Mouse (Mus musculus): ENCODE results near the gene Tspan2. TPM values are rescaled to one million over a fixed set of nuclear protein-coding genes. Genes with fewer than 3 reads are reported as not detected.

Gene Tspan2
- polyA plus RNA-seq, 1 experiment from 2014 or later = 10.6 TPM

- Histone ChIP-seq H3K4me3 (ENCODE audit: low read length) (no peak overlapping the region), H3K9me3 (ENCODE audit: low read length) (no peaks in the 10 kb centered on the region), H3K4me1 (ENCODE audit: insufficient read depth, low read length) (no peaks in the 10 kb centered on the region), H3K27me3 (ENCODE audit: insufficient read depth, low read length) (no peaks in the 10 kb centered on the region), H3K36me3 (ENCODE audit: insufficient read depth, low read length) (no peaks in the 10 kb centered on the region), H3K9ac (replicated peaks; ENCODE audit: low read length) (no peak overlapping the region), H3K27ac (ENCODE audit: low read length) (no peak overlapping the region), H3K4me2 (replicated peaks; ENCODE audit: low read depth, low read length) (no peak overlapping the region)
- WGBS = 76% methylated on average over 9 of the region's 9 CpGs
- no peak for ATAC-seq (ENCODE audit: low FRiP score, low TSS enrichment)
Measured at GRCm38 (mm10) chr3:102708599-102708998, 25.7 kb upstream of the Tspan2 start.

GRCm38 (mm10) chr3:102715066-102715584, 19.2 kb upstream of the Tspan2 start:
- no peaks in the 10 kb centered on the region for H3K36me3 ChIP-seq (ENCODE audit: insufficient read depth, low read length)
- no peaks in the 10 kb centered on the region for H3K4me1 ChIP-seq (ENCODE audit: insufficient read depth, low read length)
- H3K27ac ChIP-seq (ENCODE audit: low read length) = no peak overlapping the region
- H3K9ac ChIP-seq (replicated peaks; ENCODE audit: low read length) = 0 out of 2 replicates have a peak overlapping the region, but pooled peaks have one; percentile 33
- ATAC-seq (ENCODE audit: low FRiP score, low TSS enrichment) = peak; percentile 77; the same call in 1 of the 2 replicates
- no peaks in the 10 kb centered on the region for H3K9me3 ChIP-seq (ENCODE audit: low read length)
- no peaks in the 10 kb centered on the region; the same call in 1 of the 2 replicates for H3K27me3 ChIP-seq (ENCODE audit: insufficient read depth, low read length)
- WGBS = 21% methylated on average over 11 of the region's 11 CpGs
- H3K4me2 ChIP-seq (replicated peaks; ENCODE audit: low read depth, low read length) = peak overlapping the region; percentile 51
- H3K4me3 ChIP-seq (ENCODE audit: low read length) = peak overlapping the region; percentile 31

- WGBS = 78% methylated on average over 8 of the region's 8 CpGs
- Histone ChIP-seq H3K4me3 (ENCODE audit: low read length) (no peak overlapping the region), H3K27ac (ENCODE audit: low read length) (no peak overlapping the region), H3K4me1 (ENCODE audit: insufficient read depth, low read length) (no peaks in the 10 kb centered on the region), H3K9ac (replicated peaks; ENCODE audit: low read length) (no peak overlapping the region), H3K4me2 (replicated peaks; ENCODE audit: low read depth, low read length) (no peak overlapping the region), H3K9me3 (ENCODE audit: low read length) (no peaks in the 10 kb centered on the region), H3K36me3 (ENCODE audit: insufficient read depth, low read length) (no peaks in the 10 kb centered on the region), H3K27me3 (ENCODE audit: insufficient read depth, low read length) (no peaks in the 10 kb centered on the region; the same call in 1 of the 2 replicates)
- no peak for ATAC-seq (ENCODE audit: low FRiP score, low TSS enrichment)
Measured at GRCm38 (mm10) chr3:102715839-102716238, 18.5 kb upstream of the Tspan2 start.

- no peaks in the 10 kb centered on the region for H3K4me1 ChIP-seq (ENCODE audit: insufficient read depth, low read length)
- H3K27me3 ChIP-seq (ENCODE audit: insufficient read depth, low read length) = no peaks in the 10 kb centered on the region; the same call in 1 of the 2 replicates
- H3K9me3 ChIP-seq (ENCODE audit: low read length) = no peaks in the 10 kb centered on the region
- 75% methylated on average over 3 of the region's 3 CpGs for WGBS
- no peak for ATAC-seq (ENCODE audit: low FRiP score, low TSS enrichment)
- H3K36me3 ChIP-seq (ENCODE audit: insufficient read depth, low read length) = no peaks in the 10 kb centered on the region
- no peak overlapping the region for H3K9ac ChIP-seq (replicated peaks; ENCODE audit: low read length)
- no peak overlapping the region for H3K4me2 ChIP-seq (replicated peaks; ENCODE audit: low read depth, low read length)
- no peak overlapping the region for H3K27ac ChIP-seq (ENCODE audit: low read length)
- no peak overlapping the region for H3K4me3 ChIP-seq (ENCODE audit: low read length)
Measured at GRCm38 (mm10) chr3:102717586-102718285, 16.6 kb upstream of the Tspan2 start.

- Histone ChIP-seq H3K27ac (ENCODE audit: low read length) (no peak overlapping the region), H3K4me3 (ENCODE audit: low read length) (no peak overlapping the region), H3K4me2 (replicated peaks; ENCODE audit: low read depth, low read length) (no peak overlapping the region), H3K36me3 (ENCODE audit: insufficient read depth, low read length) (no peaks in the 10 kb centered on the region), H3K4me1 (ENCODE audit: insufficient read depth, low read length) (peaks cover 12% of the 10 kb centered on the region), H3K27me3 (ENCODE audit: insufficient read depth, low read length) (no peaks in the 10 kb centered on the region), H3K9ac (replicated peaks; ENCODE audit: low read length) (no peak overlapping the region), H3K9me3 (ENCODE audit: low read length) (no peaks in the 10 kb centered on the region)
- no peak for ATAC-seq (ENCODE audit: low FRiP score, low TSS enrichment)
- WGBS = 60% methylated on average over 4 of the region's 4 CpGs
Measured at GRCm38 (mm10) chr3:102723154-102723553, 11.2 kb upstream of the Tspan2 start.

- H3K4me3 ChIP-seq (ENCODE audit: low read length) = no peak overlapping the region
- peaks cover 12% of the 10 kb centered on the region for H3K4me1 ChIP-seq (ENCODE audit: insufficient read depth, low read length)
- no peak for ATAC-seq (ENCODE audit: low FRiP score, low TSS enrichment)
- WGBS = 46% methylated on average over 6 of the region's 6 CpGs
- 0 out of 2 replicates have a peak overlapping the region, but pooled peaks have one; percentile 31 for H3K9ac ChIP-seq (replicated peaks; ENCODE audit: low read length)
- H3K4me2 ChIP-seq (replicated peaks; ENCODE audit: low read depth, low read length) = peak overlapping the region; percentile 41
- H3K27me3 ChIP-seq (ENCODE audit: insufficient read depth, low read length) = no peaks in the 10 kb centered on the region
- H3K36me3 ChIP-seq (ENCODE audit: insufficient read depth, low read length) = no peaks in the 10 kb centered on the region
- H3K9me3 ChIP-seq (ENCODE audit: low read length) = no peaks in the 10 kb centered on the region
- H3K27ac ChIP-seq (ENCODE audit: low read length) = no peak overlapping the region
Measured at GRCm38 (mm10) chr3:102723841-102724570, 10.3 kb upstream of the Tspan2 start.

GRCm38 (mm10) chr3:102724798-102725459, 9.4 kb upstream of the Tspan2 start:
- H3K4me2 ChIP-seq (replicated peaks; ENCODE audit: low read depth, low read length) = no peak overlapping the region
- H3K27ac ChIP-seq (ENCODE audit: low read length) = no peak overlapping the region
- peaks cover 12% of the 10 kb centered on the region for H3K4me1 ChIP-seq (ENCODE audit: insufficient read depth, low read length)
- H3K9me3 ChIP-seq (ENCODE audit: low read length) = no peaks in the 10 kb centered on the region
- H3K36me3 ChIP-seq (ENCODE audit: insufficient read depth, low read length) = no peaks in the 10 kb centered on the region
- no peak overlapping the region for H3K4me3 ChIP-seq (ENCODE audit: low read length)
- H3K27me3 ChIP-seq (ENCODE audit: insufficient read depth, low read length) = no peaks in the 10 kb centered on the region
- 67% methylated on average over 7 of the region's 7 CpGs for WGBS
- ATAC-seq (ENCODE audit: low FRiP score, low TSS enrichment) = no peak
- H3K9ac ChIP-seq (replicated peaks; ENCODE audit: low read length) = no peak overlapping the region

- no peak overlapping the region for H3K4me2 ChIP-seq (replicated peaks; ENCODE audit: low read depth, low read length)
- H3K36me3 ChIP-seq (ENCODE audit: insufficient read depth, low read length) = no peaks in the 10 kb centered on the region
- H3K27me3 ChIP-seq (ENCODE audit: insufficient read depth, low read length) = no peaks in the 10 kb centered on the region
- H3K9me3 ChIP-seq (ENCODE audit: low read length) = no peaks in the 10 kb centered on the region
- no peak overlapping the region for H3K4me3 ChIP-seq (ENCODE audit: low read length)
- no peak overlapping the region for H3K9ac ChIP-seq (replicated peaks; ENCODE audit: low read length)
- peaks cover 6% of the 10 kb centered on the region for H3K4me1 ChIP-seq (ENCODE audit: insufficient read depth, low read length)
- WGBS = 52% methylated on average over 5 of the region's 5 CpGs
- H3K27ac ChIP-seq (ENCODE audit: low read length) = no peak overlapping the region
- ATAC-seq (ENCODE audit: low FRiP score, low TSS enrichment) = no peak
Measured at GRCm38 (mm10) chr3:102729416-102729815, 4.9 kb upstream of the Tspan2 start.

GRCm38 (mm10) chr3:102731112-102731511, 3.2 kb upstream of the Tspan2 start:
- Histone ChIP-seq H3K27me3 (ENCODE audit: insufficient read depth, low read length) (peaks cover 7% of the 10 kb centered on the region), H3K9me3 (ENCODE audit: low read length) (no peaks in the 10 kb centered on the region), H3K4me3 (ENCODE audit: low read length) (no peak overlapping the region), H3K4me1 (ENCODE audit: insufficient read depth, low read length) (peaks cover 14% of the 10 kb centered on the region), H3K36me3 (ENCODE audit: insufficient read depth, low read length) (no peaks in the 10 kb centered on the region), H3K27ac (ENCODE audit: low read length) (no peak overlapping the region), H3K4me2 (replicated peaks; ENCODE audit: low read depth, low read length) (no peak overlapping the region), H3K9ac (replicated peaks; ENCODE audit: low read length) (no peak overlapping the region)
- WGBS = 75% methylated on average over 3 of the region's 3 CpGs
- ATAC-seq (ENCODE audit: low FRiP score, low TSS enrichment) = no peak

All from kidney, embryonic 16.5 days (tissue).